ENCODE assay signal across 8 mouse cellular contexts in genomic region chr11:80080826-80081728, GRCm38 (mm10). TPM values are rescaled to one million over a fixed set of nuclear protein-coding genes. Genes with fewer than 3 reads are reported as not detected.
A peak's percentile ranks its signal among the peaks of the same experiment; 100 is the strongest.
DNase-seq lines count a peak whose midpoint lies in the region; ATAC-seq and TF ChIP-seq lines count a peak whose summit lies in the region.

Gene Crlf3 (minus strand): TSS chr11:80080991.

- WGBS in forebrain, embryonic 11.5 days: 9% methylated on average over 55 of the region's 55 CpGs
- 3% methylated on average over 52 of the region's 55 CpGs for WGBS in heart, postnatal 0 days
- 1% methylated on average over 51 of the region's 55 CpGs for WGBS in liver, embryonic 16.5 days (ENCODE audit: insufficient replicate concordance)
- 6% methylated on average over 55 of the region's 55 CpGs for WGBS in neural tube, embryonic 13.5 days

- peak; percentile 94 for TF ChIP-seq POLR2A in testis, adult 2 months (IDR thresholded peaks at IDR 0.05; ENCODE audit: control insufficient read depth, low read depth, low read length)

- H3K4me2 ChIP-seq in forebrain, embryonic 11.5 days (ENCODE audit: low read depth, low read length, severe bottlenecking): peak within 1 kb of the TSS; percentile 56
- H3K4me2 ChIP-seq in heart, postnatal 0 days (ENCODE audit: low read depth, low read length): peak within 1 kb of the TSS; percentile 68
- H3K4me2 ChIP-seq in liver, embryonic 16.5 days (ENCODE audit: low read depth, low read length): peak within 1 kb of the TSS; percentile 81
- peak within 1 kb of the TSS; percentile 79 for H3K4me2 ChIP-seq in neural tube, embryonic 13.5 days

- H3K36me3 ChIP-seq in forebrain, embryonic 11.5 days (ENCODE audit: control insufficient read depth, insufficient read depth, low read length): no peaks in the 10 kb centered on the region
- 0 out of 2 replicates have a peak, but pooled peaks cover 3% of the 10 kb centered on the region for H3K36me3 ChIP-seq in heart, postnatal 0 days (replicated peaks; ENCODE audit: control insufficient read depth, insufficient read depth, low read length)
- H3K36me3 ChIP-seq in liver, embryonic 16.5 days (ENCODE audit: control insufficient read depth, insufficient read depth): peaks cover 9% of the 10 kb centered on the region
- H3K36me3 ChIP-seq in neural tube, embryonic 13.5 days: no peaks in the 10 kb centered on the region
- H3K36me3 ChIP-seq in testis, adult 2 months (ENCODE audit: control insufficient read depth, insufficient read depth, low read length): no peaks in the 10 kb centered on the region

- peak within 1 kb of the TSS; percentile 82 for H3K27ac ChIP-seq in forebrain, embryonic 11.5 days (ENCODE audit: low read depth, low read length)
- peak within 1 kb of the TSS; percentile 89 for H3K27ac ChIP-seq in heart, postnatal 0 days (ENCODE audit: low read depth)
- H3K27ac ChIP-seq in liver, embryonic 16.5 days (ENCODE audit: low read length): peak within 1 kb of the TSS; percentile 100
- H3K27ac ChIP-seq in neural tube, embryonic 13.5 days (replicated peaks): peak within 1 kb of the TSS; percentile 88
- peak within 1 kb of the TSS; percentile 71 for H3K27ac ChIP-seq in testis, adult 2 months (ENCODE audit: control insufficient read depth, insufficient read depth, low read depth, low read length)

- peaks cover 2% of the 10 kb centered on the region; the same call in 1 of the 2 replicates for H3K4me1 ChIP-seq in forebrain, embryonic 11.5 days (replicated peaks; ENCODE audit: control insufficient read depth, insufficient read depth, low read length)
- H3K4me1 ChIP-seq in heart, postnatal 0 days (ENCODE audit: control insufficient read depth, insufficient read depth): peaks cover 6% of the 10 kb centered on the region; the same call in 1 of the 2 replicates
- peaks cover 34% of the 10 kb centered on the region for H3K4me1 ChIP-seq in liver, embryonic 16.5 days (ENCODE audit: control insufficient read depth, low read depth, low read length)
- peaks cover 17% of the 10 kb centered on the region for H3K4me1 ChIP-seq in neural tube, embryonic 13.5 days (replicated peaks)
- H3K4me1 ChIP-seq in testis, adult 2 months (ENCODE audit: control insufficient read depth, insufficient read depth, low read length): peaks cover 4% of the 10 kb centered on the region; the same call in 1 of the 2 replicates

- TF ChIP-seq CTCF in heart, postnatal 0 days (IDR thresholded peaks at IDR 0.05; ENCODE audit: low read depth): peak; percentile 21; the same call in 1 of the 2 replicates
- TF ChIP-seq CTCF in testis, adult 2 months (IDR thresholded peaks at IDR 0.05; ENCODE audit: control insufficient read depth, insufficient read depth, insufficient replicate concordance, low read depth, low read length): no peak

- H3K9me3 ChIP-seq in forebrain, embryonic 11.5 days (ENCODE audit: control insufficient read depth, low read length): no peaks in the 10 kb centered on the region
- H3K9me3 ChIP-seq in heart, postnatal 0 days (replicated peaks; ENCODE audit: control insufficient read depth, low read length): no peaks in the 10 kb centered on the region
- H3K9me3 ChIP-seq in liver, embryonic 16.5 days (replicated peaks; ENCODE audit: control insufficient read depth, low read length): 0 out of 2 replicates have a peak, but pooled peaks cover 3% of the 10 kb centered on the region
- no peaks in the 10 kb centered on the region for H3K9me3 ChIP-seq in neural tube, embryonic 13.5 days

- peak within 1 kb of the TSS; percentile 90 for H3K9ac ChIP-seq in forebrain, embryonic 11.5 days (ENCODE audit: low read length)
- H3K9ac ChIP-seq in heart, postnatal 0 days (replicated peaks; ENCODE audit: low read depth, low read length): peak within 1 kb of the TSS; percentile 90
- peak within 1 kb of the TSS; percentile 99 for H3K9ac ChIP-seq in liver, embryonic 16.5 days (ENCODE audit: low read depth, low read length)
- peak within 1 kb of the TSS; percentile 92 for H3K9ac ChIP-seq in neural tube, embryonic 13.5 days

- ATAC-seq in forebrain, embryonic 11.5 days (replicated peaks; ENCODE audit: low FRiP score): peak; percentile 97
- ATAC-seq in heart, postnatal 0 days (ENCODE audit: insufficient read depth, low read depth): peak; percentile 94
- peak; percentile 92 for ATAC-seq in liver, embryonic 16.5 days (ENCODE audit: low read depth)
- peak; percentile 95 for ATAC-seq in neural tube, embryonic 13.5 days (ENCODE audit: low read depth)

- TF ChIP-seq EP300 in heart, postnatal 0 days (IDR thresholded peaks at IDR 0.05; ENCODE audit: low read depth): peak; percentile 29; the same call in 1 of the 2 replicates

- peak within 1 kb of the TSS; percentile 88 for H3K4me3 ChIP-seq in forebrain, embryonic 11.5 days (ENCODE audit: low read depth, low read length)
- peak within 1 kb of the TSS; percentile 66 for H3K4me3 ChIP-seq in heart, postnatal 0 days (ENCODE audit: low read depth, low read length)
- peak within 1 kb of the TSS; percentile 91 for H3K4me3 ChIP-seq in liver, embryonic 16.5 days (ENCODE audit: low read depth, low read length)
- peak within 1 kb of the TSS; percentile 93 for H3K4me3 ChIP-seq in neural tube, embryonic 13.5 days
- H3K4me3 ChIP-seq in testis, adult 2 months (ENCODE audit: control insufficient read depth, low read depth, low read length): peak within 1 kb of the TSS; percentile 91

- H3K27me3 ChIP-seq in forebrain, embryonic 11.5 days (ENCODE audit: control insufficient read depth, insufficient read depth, low read length): no peaks in the 10 kb centered on the region
- H3K27me3 ChIP-seq in heart, postnatal 0 days (ENCODE audit: control insufficient read depth, insufficient read depth, low read length): no peaks in the 10 kb centered on the region
- H3K27me3 ChIP-seq in liver, embryonic 16.5 days (ENCODE audit: control insufficient read depth, insufficient read depth, low read depth, low read length): no peaks in the 10 kb centered on the region
- H3K27me3 ChIP-seq in neural tube, embryonic 13.5 days: no peaks in the 10 kb centered on the region
- no peaks in the 10 kb centered on the region for H3K27me3 ChIP-seq in testis, adult 2 months (ENCODE audit: control insufficient read depth, insufficient read depth, low read length)

- DNase-seq in CD8-positive naive resting alpha-beta T cell, adult 2 months (ENCODE audit: low read depth in 2 of 2, low spot score in 2 of 2): peak; percentile 88 to 93
- peak; percentile 91 for DNase-seq in c-Kit-positive CD71-negative TER-119-negative erythroid progenitor cells, embryonic 14.5 days (ENCODE audit: low read depth)
- DNase-seq in forebrain, embryonic 11.5 days (ENCODE audit: low spot score): peak; percentile 98
- peak; percentile 89 for DNase-seq in heart, postnatal 0 days (ENCODE audit: low spot score)
- peak; percentile 97 to 99 for DNase-seq in kidney, postnatal 4 days

RNA-seq across cellular contexts. Expression of gene Crlf3, which starts in this region (rescaled TPM):
- polyA plus RNA-seq in forebrain, embryonic 11.5 days (2014; fragmentation: Nextera tagmentation; extraction: Ambion mirVana): 35.0 and 37.4 TPM in 2 replicates
- total RNA-seq in heart, postnatal 0 days (2014; rRNA removed; ENCODE audit: low replicate concordance): 12.6 and 28.0 TPM in 2 replicates
- 19.7 and 22.3 TPM in 2 replicates for polyA plus RNA-seq in heart, postnatal 0 days (2015; fragmentation: Nextera tagmentation; extraction: Ambion mirVana)
- 97.1 and 104 TPM in 2 replicates for polyA plus RNA-seq in liver, embryonic 16.5 days (2015; fragmentation: Nextera tagmentation; extraction: Ambion mirVana)
- 17.7 and 19.9 TPM in 2 replicates for polyA plus RNA-seq in neural tube, embryonic 13.5 days (2015; fragmentation: Nextera tagmentation; extraction: Ambion mirVana)
- polyA plus RNA-seq in testis, adult 2 months (2012; rRNA removed): 5.0 and 6.3 TPM in 2 replicates

Comparison
In these comparisons a context has a peak if more than half of its experiments do, and no peak if none do; other contexts are left out.
1. Peak in every context shown above with its lines: DNase-seq, ATAC-seq, H3K4me3 ChIP-seq and H3K27ac ChIP-seq.